Comparison of ENCODE assay signal across 8 mouse cellular contexts in the genomic region with DNA sequence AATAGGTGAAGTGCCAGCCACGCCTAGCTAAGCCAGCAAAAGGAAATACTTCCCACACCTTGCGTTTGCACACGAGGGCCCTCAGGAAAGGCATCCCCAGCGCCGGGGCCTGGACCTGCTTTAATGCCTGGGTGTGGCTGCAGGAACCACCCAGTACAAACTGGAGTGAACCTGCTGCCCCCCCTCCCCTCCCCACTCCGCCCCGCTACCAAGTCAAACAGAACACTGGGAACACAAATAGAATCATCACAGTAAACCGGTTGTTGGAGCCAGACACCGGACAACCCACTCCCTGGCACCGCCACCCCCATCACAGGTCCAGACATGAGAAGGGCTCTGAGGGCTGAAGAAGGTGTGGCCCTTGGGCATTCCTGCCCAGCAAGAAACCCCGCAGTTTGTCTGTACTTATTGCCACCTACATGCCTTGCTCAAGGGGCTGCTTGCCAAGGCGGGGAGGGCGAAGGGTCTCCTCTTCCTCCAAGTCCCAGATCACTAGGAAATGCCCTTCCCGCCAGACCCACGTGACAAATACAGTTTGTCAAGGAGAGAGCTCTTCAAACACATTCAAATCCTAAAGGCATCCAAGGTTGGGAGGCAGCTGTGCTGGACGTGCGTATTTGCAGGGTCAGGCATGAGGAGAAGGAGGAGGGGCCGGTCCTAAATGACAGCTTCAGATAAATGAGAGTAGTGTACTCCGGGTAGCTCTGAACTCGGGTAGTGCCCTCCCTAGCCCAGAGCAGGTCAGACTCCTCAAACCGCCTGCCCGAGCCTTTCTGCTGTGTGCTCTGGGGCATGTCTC. TPM values are rescaled to one million over a fixed set of nuclear protein-coding genes. Genes with fewer than 3 reads are reported as not detected.
A peak's percentile ranks its signal among the peaks of the same experiment; 100 is the strongest.
DNase-seq lines count a peak whose midpoint lies in the region; ATAC-seq lines count a peak whose summit lies in the region.

No protein-coding gene starts in this region.

- no peak for DNase-seq in forebrain, embryonic 10.5 days (ENCODE audit: extremely low spot score, low spot score)
- peak; percentile 68 for DNase-seq in embryonic facial prominence, embryonic 14.5 days (ENCODE audit: low spot score)
- DNase-seq in limb, embryonic 11.5 days (ENCODE audit: low spot score): peak; percentile 43
- DNase-seq in retina, postnatal 1 day: peak; percentile 48
- DNase-seq in right cerebral cortex, postnatal 14 days: no peak
- no peak for DNase-seq in thymus, postnatal 10 days (ENCODE audit: low spot score in 2 of 2)
- DNase-seq in spleen, adult 12 weeks (ENCODE audit: low spot score): no peak

- no peak for ATAC-seq in forebrain, embryonic 12.5 days (ENCODE audit: low FRiP score)
- ATAC-seq in embryonic facial prominence, embryonic 14.5 days (ENCODE audit: low read depth): no peak
- no peak for ATAC-seq in limb, embryonic 11.5 days (ENCODE audit: insufficient number of reproducible peaks, low FRiP score, low TSS enrichment, low read depth)

- no peak overlapping the region for H3K9ac ChIP-seq in forebrain, embryonic 12.5 days
- H3K9ac ChIP-seq in embryonic facial prominence, embryonic 14.5 days (ENCODE audit: low read depth, low read length): 0 out of 2 replicates have a peak overlapping the region, but pooled peaks have one; percentile 7
- H3K9ac ChIP-seq in limb, embryonic 11.5 days (ENCODE audit: low read length): no peak overlapping the region

- no peaks in the 10 kb centered on the region for H3K27me3 ChIP-seq in forebrain, embryonic 10.5 days (ENCODE audit: poor library complexity, severe bottlenecking)
- no peaks in the 10 kb centered on the region for H3K27me3 ChIP-seq in forebrain, embryonic 12.5 days
- H3K27me3 ChIP-seq in embryonic facial prominence, embryonic 14.5 days (replicated peaks; ENCODE audit: control insufficient read depth, insufficient read depth, low read length): no peaks in the 10 kb centered on the region
- H3K27me3 ChIP-seq in limb, embryonic 11.5 days (ENCODE audit: control insufficient read depth, insufficient read depth, low read length): no peaks in the 10 kb centered on the region

- peak overlapping the region; percentile 56 for H3K27ac ChIP-seq in forebrain, embryonic 10.5 days
- no peak overlapping the region for H3K27ac ChIP-seq in forebrain, embryonic 12.5 days
- peak overlapping the region; percentile 58 for H3K27ac ChIP-seq in embryonic facial prominence, embryonic 14.5 days (replicated peaks; ENCODE audit: low read depth, low read length)
- H3K27ac ChIP-seq in limb, embryonic 11.5 days (replicated peaks; ENCODE audit: low read depth, low read length): no peak overlapping the region

- no peaks in the 10 kb centered on the region for H3K9me3 ChIP-seq in forebrain, embryonic 10.5 days
- H3K9me3 ChIP-seq in forebrain, embryonic 12.5 days: no peaks in the 10 kb centered on the region
- H3K9me3 ChIP-seq in embryonic facial prominence, embryonic 14.5 days (ENCODE audit: control insufficient read depth, low read length): no peaks in the 10 kb centered on the region
- H3K9me3 ChIP-seq in limb, embryonic 11.5 days (ENCODE audit: control insufficient read depth, low read length): no peaks in the 10 kb centered on the region

- H3K36me3 ChIP-seq in forebrain, embryonic 10.5 days (replicated peaks): no peaks in the 10 kb centered on the region
- H3K36me3 ChIP-seq in forebrain, embryonic 12.5 days (replicated peaks): no peaks in the 10 kb centered on the region
- H3K36me3 ChIP-seq in embryonic facial prominence, embryonic 14.5 days (ENCODE audit: control insufficient read depth, insufficient read depth, low read length): no peaks in the 10 kb centered on the region
- no peaks in the 10 kb centered on the region for H3K36me3 ChIP-seq in limb, embryonic 11.5 days (ENCODE audit: control insufficient read depth, insufficient read depth, low read length)

- WGBS in forebrain, embryonic 10.5 days: 45% methylated on average over 22 of the region's 22 CpGs
- 49% methylated on average over 22 of the region's 22 CpGs for WGBS in forebrain, embryonic 12.5 days
- WGBS in embryonic facial prominence, embryonic 14.5 days: 38% methylated on average over 20 of the region's 22 CpGs
- 34% methylated on average over 22 of the region's 22 CpGs for WGBS in limb, embryonic 11.5 days

- peaks cover 39% of the 10 kb centered on the region for H3K4me1 ChIP-seq in forebrain, embryonic 10.5 days
- peaks cover 26% of the 10 kb centered on the region for H3K4me1 ChIP-seq in forebrain, embryonic 12.5 days
- H3K4me1 ChIP-seq in embryonic facial prominence, embryonic 14.5 days (ENCODE audit: control insufficient read depth, insufficient read depth, low read length): peaks cover 37% of the 10 kb centered on the region
- H3K4me1 ChIP-seq in limb, embryonic 11.5 days (ENCODE audit: control insufficient read depth, insufficient read depth, low read length): peaks cover 14% of the 10 kb centered on the region; the same call in 1 of the 2 replicates

- no peak overlapping the region for H3K4me2 ChIP-seq in forebrain, embryonic 12.5 days
- peak overlapping the region; percentile 38 for H3K4me2 ChIP-seq in embryonic facial prominence, embryonic 14.5 days (ENCODE audit: low read depth, low read length)
- peak overlapping the region; percentile 13; the same call in 1 of the 2 replicates for H3K4me2 ChIP-seq in limb, embryonic 11.5 days (ENCODE audit: low read depth, severe bottlenecking)

- H3K4me3 ChIP-seq in forebrain, embryonic 10.5 days: no peak overlapping the region
- no peak overlapping the region for H3K4me3 ChIP-seq in forebrain, embryonic 12.5 days (replicated peaks)
- no peak overlapping the region for H3K4me3 ChIP-seq in embryonic facial prominence, embryonic 14.5 days (ENCODE audit: low read depth, low read length)
- no peak overlapping the region for H3K4me3 ChIP-seq in limb, embryonic 11.5 days (ENCODE audit: low read depth, low read length)

RNA-seq across cellular contexts. Expression of a gene that starts 21.8 kb away (rescaled TPM):
- polyA plus RNA-seq in forebrain, embryonic 10.5 days (2016; fragmentation: Nextera tagmentation; extraction: Ambion mirVana): 0.34 and 1.2 TPM in 2 replicates
- 0.80 and 1.1 TPM in 2 replicates for polyA plus RNA-seq in forebrain, embryonic 12.5 days (2016; fragmentation: Nextera tagmentation; extraction: Ambion mirVana)
- 11.2 and 12.6 TPM in 2 replicates for polyA plus RNA-seq in embryonic facial prominence, embryonic 14.5 days (2014; fragmentation: Nextera tagmentation; extraction: Ambion mirVana)
- 0.89 and 1.2 TPM in 2 replicates for polyA plus RNA-seq in limb, embryonic 11.5 days (2014; fragmentation: Nextera tagmentation; extraction: Ambion mirVana)

Comparison
In these comparisons a context has a peak if more than half of its experiments do, and no peak if none do; other contexts are left out.
1. H3K27ac ChIP-seq: peak in forebrain, embryonic 10.5 days (single experiment) and embryonic facial prominence, embryonic 14.5 days (single experiment); none in forebrain, embryonic 12.5 days (single experiment) and limb, embryonic 11.5 days (single experiment).
2. DNase-seq: peak in embryonic facial prominence, embryonic 14.5 days (single experiment), limb, embryonic 11.5 days (single experiment) and retina, postnatal 1 day (single experiment); none in forebrain, embryonic 10.5 days (single experiment), right cerebral cortex, postnatal 14 days (single experiment), thymus, postnatal 10 days (0 of 2) and spleen, adult 12 weeks (single experiment).